Mouse (Mus musculus) liver, postnatal 0 days (tissue): ENCODE measurements around the gene Cisd3.
"Not testable (repeated sequence)": the region's sequence is repeated elsewhere in the genome, so short reads cannot be mapped to it uniquely, and the experiment has no call there.

Source experiments
- CTCF ChIP-seq: sonication (generic); IDR thresholded peaks from 2 replicates; pipeline ENCODE4 v1.5.1; 2016; ENCODE audit warnings: antibody characterized with exemption, low read depth
- EP300 ChIP-seq: IDR thresholded peaks from 2 replicates; pipeline ENCODE4 v1.6.1; 2016; ENCODE audit warnings: antibody characterized with exemption, low read depth, mild to moderate bottlenecking

DNA sequence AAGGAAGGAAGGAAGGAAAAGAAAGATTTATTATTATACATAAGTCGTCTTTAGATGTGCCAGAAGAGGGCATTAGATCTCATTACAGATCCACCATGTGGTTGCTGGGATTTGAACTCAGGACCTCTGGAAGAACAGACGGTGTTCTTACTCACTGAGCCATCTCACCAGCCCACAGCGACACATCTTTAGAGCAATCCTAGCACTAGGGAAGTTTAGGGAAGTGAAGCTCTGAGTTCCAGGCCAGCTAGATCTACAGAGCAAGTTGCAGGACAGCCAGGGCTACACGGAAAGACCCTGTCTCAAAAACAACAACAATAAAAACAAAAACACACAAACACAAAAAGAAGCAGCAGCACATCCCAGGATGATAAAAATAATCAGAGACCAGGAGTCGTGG is 49.2 kb downstream of the Cisd3 start:
- TF ChIP-seq CTCF, EP300: not testable (repeated sequence)
